Mouse (Mus musculus) olfactory bulb, adult 2 months (tissue): ENCODE measurements around the gene Sdr9c7.

Experiments
- CTCF ChIP-seq: fragments of 200-500 bp; IDR thresholded peaks from 2 replicates; pipeline ENCODE4 v1.5.1; 2012; ENCODE audit warnings: low read depth, mild to moderate bottlenecking, low read length, moderate library complexity; ENCODE audit not compliant: insufficient read depth
- POLR2A ChIP-seq: fragments of 200-500 bp; IDR thresholded peaks from 2 replicates; pipeline ENCODE4 v1.6.1; 2012; ENCODE audit warnings: mild to moderate bottlenecking, low read depth, low read length, moderate library complexity; ENCODE audit not compliant: insufficient read depth

DNA sequence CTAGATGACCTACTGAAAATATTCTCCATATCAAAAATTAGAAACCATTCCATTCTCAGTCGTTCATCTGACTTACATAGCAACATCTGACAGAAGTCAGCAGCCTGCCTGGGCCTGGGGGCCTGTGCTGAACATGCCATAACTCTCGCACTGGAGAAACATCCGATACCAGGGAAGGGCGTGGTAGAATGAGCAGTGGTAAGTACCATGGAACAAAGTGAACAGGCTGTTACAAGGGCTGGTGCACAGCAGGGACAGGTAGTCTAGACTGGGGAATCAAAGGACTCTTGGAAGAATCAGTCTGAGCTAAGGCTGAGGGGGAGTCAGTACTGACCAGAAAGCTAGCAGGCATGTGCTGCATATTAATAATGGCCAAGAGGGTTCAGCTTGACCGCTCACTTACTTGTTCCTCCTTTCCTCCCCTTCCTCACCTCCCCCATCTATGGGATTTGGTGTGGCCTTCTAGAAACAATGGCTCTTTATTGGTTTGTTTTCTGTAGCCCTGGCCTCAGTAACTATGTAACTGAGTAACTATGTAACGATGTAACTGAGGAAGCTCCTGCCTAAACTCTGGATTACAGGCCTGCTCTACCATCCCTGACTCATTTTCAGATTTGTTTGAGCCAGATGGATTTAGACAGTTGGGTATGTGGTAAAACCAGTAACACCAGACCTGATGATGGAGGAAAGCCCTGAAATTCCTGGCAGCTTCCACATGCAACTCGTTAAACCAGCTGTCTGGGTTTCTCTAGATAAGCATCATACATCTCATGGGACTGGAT is 26.5 kb downstream of the Sdr9c7 start:
- no peak for TF ChIP-seq POLR2A
- no peak for TF ChIP-seq CTCF
